Mouse (Mus musculus): ENCODE results near the gene Rasgrf2. TPM values are rescaled to one million over a fixed set of nuclear protein-coding genes. Genes with fewer than 3 reads are reported as not detected.

Rasgrf2 gene
- 8.5 TPM for polyA plus RNA-seq (2014; fragmentation: Illumina TruSeq; extraction: RNeasy Lipid Tissue Mini Kit (QIAGEN cat#74804); ENCODE audit: insufficient read depth, low read depth, low replicate concordance)

GRCm38 (mm10) chr13:92131384-92132150, at the start of gene Rasgrf2:
Rasgrf2 (minus strand) TSS chr13:92131656.

GRCm38 (mm10) chr13:91876741-91877349, 254.6 kb downstream of the Rasgrf2 start, which contains the start of gene Ckmt2:
Ckmt2 (minus strand) TSS chr13:91876885.

Other genes with a start within 250 kb of the Rasgrf2 start
- gene Gm20379, start 174.3 kb upstream of the Rasgrf2 start, polyA plus RNA-seq (2014; fragmentation: Illumina TruSeq; extraction: RNeasy Lipid Tissue Mini Kit (QIAGEN cat#74804); ENCODE audit: insufficient read depth, low read depth, low replicate concordance) = not detected
- 1.0 TPM for gene Dhfr, start 223.1 kb upstream of the Rasgrf2 start, polyA plus RNA-seq (2014; fragmentation: Illumina TruSeq; extraction: RNeasy Lipid Tissue Mini Kit (QIAGEN cat#74804); ENCODE audit: insufficient read depth, low read depth, low replicate concordance)
- 6.6 TPM for gene Msh3, start 223.3 kb upstream of the Rasgrf2 start, polyA plus RNA-seq (2014; fragmentation: Illumina TruSeq; extraction: RNeasy Lipid Tissue Mini Kit (QIAGEN cat#74804); ENCODE audit: insufficient read depth, low read depth, low replicate concordance)

All from lung, adult 10 weeks (tissue).